Mouse (Mus musculus): ENCODE measurements around the gene Tph2. TPM values are rescaled to one million over a fixed set of nuclear protein-coding genes. Genes with fewer than 3 reads are reported as not detected.

Gene Tph2
- polyA plus RNA-seq, 1 experiment from 2014 or later: not detected

GRCm38 (mm10) chr10:115125550-115125949 is 59.3 kb downstream of the Tph2 start:
- 43% methylated on average over 5 of the region's 5 CpGs for WGBS (ENCODE audit: insufficient replicate concordance)
- no peak for ATAC-seq

DNA sequence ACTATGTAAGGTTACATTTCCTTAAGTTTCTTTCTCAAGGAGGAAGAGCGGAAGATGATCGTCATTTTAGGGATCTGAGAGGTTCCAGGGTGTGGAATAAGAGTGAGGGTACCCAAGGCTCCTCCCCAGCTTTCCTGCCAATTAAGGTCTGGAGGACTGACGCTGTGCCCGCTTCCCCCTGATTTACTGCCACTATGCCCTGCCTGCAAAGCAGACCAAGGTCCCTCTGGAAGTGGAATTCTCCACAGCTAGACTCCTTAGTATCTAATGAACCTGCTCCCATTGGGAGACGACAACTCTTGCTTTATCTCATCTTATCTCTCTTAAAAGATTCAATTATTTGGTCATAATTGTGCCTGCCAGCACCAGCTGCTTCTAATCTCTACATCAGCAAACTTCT is 59.8 kb downstream of the Tph2 start:
- ATAC-seq: no peak
- no peak overlapping the region for H3K9ac ChIP-seq
- no peaks in the 10 kb centered on the region for H3K4me1 ChIP-seq
- H3K27ac ChIP-seq: no peak overlapping the region
- no peaks in the 10 kb centered on the region for H3K36me3 ChIP-seq
- H3K27me3 ChIP-seq (replicated peaks): no peaks in the 10 kb centered on the region
- H3K4me3 ChIP-seq: no peak overlapping the region
- H3K4me2 ChIP-seq: no peak overlapping the region
- no peaks in the 10 kb centered on the region for H3K9me3 ChIP-seq (replicated peaks)
- 73% methylated on average over 5 of the region's 5 CpGs for WGBS (ENCODE audit: insufficient replicate concordance)

More at GRCm38 (mm10) chr10:115125550-115125949, 59.3 kb downstream of the Tph2 start:
- Histone ChIP-seq H3K4me3 (no peak overlapping the region), H3K4me1 (no peaks in the 10 kb centered on the region), H3K27ac (no peak overlapping the region), H3K9ac (no peak overlapping the region), H3K9me3 (replicated peaks) (0 out of 2 replicates have a peak, but pooled peaks cover 3% of the 10 kb centered on the region), H3K4me2 (no peak overlapping the region), H3K36me3 (no peaks in the 10 kb centered on the region), H3K27me3 (replicated peaks) (no peaks in the 10 kb centered on the region)

DNA sequence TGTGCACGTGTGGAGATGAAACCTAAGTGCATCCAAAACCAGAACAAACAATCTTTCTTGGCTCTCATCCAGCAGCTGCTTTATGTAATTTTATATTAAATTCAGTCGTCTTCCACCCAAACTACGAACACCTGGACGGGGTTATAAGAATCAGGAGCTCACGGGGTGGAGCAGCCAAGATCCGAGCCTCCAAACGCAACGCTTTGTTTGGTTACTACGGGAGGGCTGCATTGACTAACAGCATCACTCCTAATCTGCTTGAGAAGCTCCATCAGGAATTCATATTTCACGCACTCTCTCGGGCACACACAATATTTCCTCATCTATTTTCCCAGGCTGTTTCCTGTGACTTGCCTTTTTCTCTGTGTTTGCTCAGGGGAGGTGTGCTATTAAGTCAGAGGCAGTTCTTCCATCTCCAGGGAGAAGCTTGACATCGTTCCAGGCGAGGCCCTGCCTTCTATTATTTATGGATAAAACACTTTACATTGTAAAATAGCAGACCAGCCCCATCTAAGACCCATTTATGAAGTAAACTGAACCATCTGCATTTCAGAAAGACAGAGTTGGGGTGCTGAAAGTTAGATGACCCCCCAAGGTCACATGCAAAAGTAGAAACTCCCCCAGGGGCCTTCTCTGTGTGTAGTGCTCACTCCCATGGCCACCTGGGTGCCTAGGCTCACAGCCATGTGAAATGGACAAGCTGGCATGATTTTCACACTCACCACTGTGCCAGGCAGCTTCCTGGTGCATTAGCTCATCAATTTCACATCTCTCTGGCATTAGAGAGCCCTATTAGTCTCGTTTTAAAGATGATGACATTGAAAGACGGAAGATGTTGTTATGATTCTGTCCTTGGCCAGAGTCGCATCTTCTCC is 76.9 kb downstream of the Tph2 start:
- no peak for ATAC-seq
- no peaks in the 10 kb centered on the region for H3K36me3 ChIP-seq
- no peaks in the 10 kb centered on the region for H3K9me3 ChIP-seq (replicated peaks)
- H3K4me2 ChIP-seq: no peak overlapping the region
- H3K4me1 ChIP-seq: no peaks in the 10 kb centered on the region
- H3K9ac ChIP-seq: no peak overlapping the region
- no peak overlapping the region for H3K27ac ChIP-seq
- H3K27me3 ChIP-seq (replicated peaks): no peaks in the 10 kb centered on the region
- H3K4me3 ChIP-seq: no peak overlapping the region
- 70% methylated on average over 16 of the region's 16 CpGs for WGBS (ENCODE audit: insufficient replicate concordance)

DNA sequence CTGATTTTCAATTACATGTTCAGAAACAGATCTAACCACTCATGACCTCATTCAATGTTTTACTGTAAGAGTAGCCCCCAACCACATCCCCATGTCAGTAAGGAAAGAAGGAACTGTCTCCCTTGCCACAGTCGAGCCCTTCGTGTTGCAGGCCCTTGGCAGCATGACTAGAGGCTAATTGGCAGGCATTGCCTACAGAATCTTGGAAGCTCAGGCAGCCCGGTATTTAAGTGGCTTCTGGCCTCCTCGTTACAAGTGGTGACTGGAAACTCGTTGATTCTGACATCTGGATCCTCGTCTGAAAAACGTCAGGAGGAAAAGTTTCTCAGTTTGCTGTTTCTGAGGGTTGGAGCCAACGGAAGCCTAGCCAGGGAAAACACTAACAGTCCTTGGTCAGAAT is 80.6 kb downstream of the Tph2 start:
- Histone ChIP-seq H3K36me3 (no peaks in the 10 kb centered on the region), H3K4me1 (no peaks in the 10 kb centered on the region), H3K27me3 (replicated peaks) (no peaks in the 10 kb centered on the region), H3K9me3 (replicated peaks) (no peaks in the 10 kb centered on the region), H3K4me3 (no peak overlapping the region), H3K27ac (no peak overlapping the region), H3K9ac (no peak overlapping the region), H3K4me2 (no peak overlapping the region)
- WGBS (ENCODE audit: insufficient replicate concordance): 59% methylated on average over 8 of the region's 8 CpGs
- no peak for ATAC-seq

- no peaks in the 10 kb centered on the region for H3K36me3 ChIP-seq
- H3K27ac ChIP-seq: no peak overlapping the region
- H3K9ac ChIP-seq: no peak overlapping the region
- WGBS (ENCODE audit: insufficient replicate concordance): 54% methylated on average over 9 of the region's 9 CpGs
- H3K27me3 ChIP-seq (replicated peaks): no peaks in the 10 kb centered on the region
- H3K4me3 ChIP-seq: no peak overlapping the region
- H3K4me2 ChIP-seq: no peak overlapping the region
- no peaks in the 10 kb centered on the region for H3K9me3 ChIP-seq (replicated peaks)
- no peaks in the 10 kb centered on the region for H3K4me1 ChIP-seq
- no peak for ATAC-seq
Measured at GRCm38 (mm10) chr10:115099890-115100580, 84.8 kb downstream of the Tph2 start.

DNA sequence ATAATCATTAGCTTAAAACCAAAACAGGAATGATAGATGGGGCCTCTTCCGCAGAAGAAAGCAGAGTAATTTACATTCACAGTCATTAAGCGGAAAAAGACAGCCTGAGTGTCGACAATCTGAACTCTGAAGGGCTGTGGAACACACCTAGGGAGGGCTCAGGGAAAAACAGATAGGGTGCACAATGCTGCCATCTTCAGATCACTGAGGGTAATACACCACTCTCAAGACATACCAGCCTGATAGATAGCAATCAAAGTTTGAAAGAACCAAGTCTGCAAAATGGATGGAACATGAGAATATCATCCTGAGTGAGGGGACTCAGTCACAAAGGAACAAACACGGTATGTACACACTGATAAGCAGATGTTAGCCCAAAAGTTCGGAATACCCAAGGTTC is 87.7 kb downstream of the Tph2 start:
- 17% methylated on average over 5 of the region's 5 CpGs for WGBS (ENCODE audit: insufficient replicate concordance)
- H3K9ac ChIP-seq: no peak overlapping the region
- H3K4me2 ChIP-seq: no peak overlapping the region
- no peak overlapping the region for H3K4me3 ChIP-seq
- H3K4me1 ChIP-seq: no peaks in the 10 kb centered on the region
- no peaks in the 10 kb centered on the region for H3K27me3 ChIP-seq (replicated peaks)
- H3K27ac ChIP-seq: no peak overlapping the region
- no peaks in the 10 kb centered on the region for H3K9me3 ChIP-seq (replicated peaks)
- ATAC-seq: no peak
- H3K36me3 ChIP-seq: no peaks in the 10 kb centered on the region

DNA sequence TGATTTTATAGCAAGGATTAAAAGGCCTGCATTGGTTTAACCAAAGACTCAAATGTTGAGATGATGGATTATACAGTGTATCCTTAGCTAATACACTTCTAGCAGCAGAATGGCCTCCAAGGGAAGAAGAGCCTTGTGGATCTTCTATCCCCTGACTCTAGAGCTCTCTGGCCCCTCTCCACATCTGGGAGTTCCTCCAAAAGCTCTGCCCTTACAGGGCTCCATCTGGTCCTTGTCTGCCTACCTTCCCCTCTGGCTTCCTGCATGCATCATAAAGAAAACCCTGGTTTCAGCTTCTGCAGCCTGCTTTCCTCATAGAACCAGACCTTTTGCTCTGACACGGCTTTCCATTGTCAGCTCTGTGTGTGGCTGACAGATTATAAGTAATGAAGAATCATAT is 88.6 kb downstream of the Tph2 start:
- Histone ChIP-seq H3K4me1 (no peaks in the 10 kb centered on the region), H3K4me3 (no peak overlapping the region), H3K9ac (no peak overlapping the region), H3K9me3 (replicated peaks) (no peaks in the 10 kb centered on the region), H3K27me3 (replicated peaks) (no peaks in the 10 kb centered on the region), H3K36me3 (no peaks in the 10 kb centered on the region), H3K4me2 (no peak overlapping the region), H3K27ac (no peak overlapping the region)
- no peak for ATAC-seq
- 56% methylated on average over 1 of the region's 1 CpGs for WGBS (ENCODE audit: insufficient replicate concordance)

DNA sequence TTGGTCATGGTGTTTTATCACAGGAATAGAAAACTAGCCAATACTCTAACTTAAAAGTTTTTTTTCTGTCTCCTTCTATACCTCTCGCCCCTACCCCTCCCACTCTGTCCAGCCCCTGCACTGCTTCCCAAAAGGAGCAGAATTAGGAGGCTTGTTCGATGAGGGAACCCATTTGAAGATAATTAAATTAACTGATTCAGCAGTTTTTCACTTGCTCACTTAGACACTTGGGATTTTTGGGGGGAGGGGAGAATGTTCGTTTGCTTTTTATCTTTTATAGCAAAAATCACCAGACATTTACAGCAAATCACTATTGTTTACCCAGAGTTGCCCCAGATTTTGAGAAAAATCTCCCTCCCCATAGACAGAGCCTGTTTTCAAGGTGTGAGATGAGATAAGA is 106.6 kb downstream of the Tph2 start:
- Histone ChIP-seq H3K36me3 (no peaks in the 10 kb centered on the region), H3K27me3 (replicated peaks) (no peaks in the 10 kb centered on the region), H3K4me2 (no peak overlapping the region), H3K9ac (no peak overlapping the region), H3K27ac (no peak overlapping the region), H3K4me3 (no peak overlapping the region), H3K4me1 (no peaks in the 10 kb centered on the region), H3K9me3 (replicated peaks) (0 out of 2 replicates have a peak, but pooled peaks cover 17% of the 10 kb centered on the region)
- 48% methylated on average over 3 of the region's 3 CpGs for WGBS (ENCODE audit: insufficient replicate concordance)
- no peak for ATAC-seq

GRCm38 (mm10) chr10:115069123-115069911 is 115.5 kb downstream of the Tph2 start:
- ATAC-seq: no peak
- Histone ChIP-seq H3K27me3 (replicated peaks) (no peaks in the 10 kb centered on the region), H3K9ac (no peak overlapping the region), H3K27ac (no peak overlapping the region), H3K4me2 (no peak overlapping the region), H3K4me1 (no peaks in the 10 kb centered on the region), H3K36me3 (no peaks in the 10 kb centered on the region), H3K9me3 (replicated peaks) (0 out of 2 replicates have a peak, but pooled peaks cover 4% of the 10 kb centered on the region), H3K4me3 (no peak overlapping the region)
- WGBS (ENCODE audit: insufficient replicate concordance): 75% methylated on average over 8 of the region's 8 CpGs

DNA sequence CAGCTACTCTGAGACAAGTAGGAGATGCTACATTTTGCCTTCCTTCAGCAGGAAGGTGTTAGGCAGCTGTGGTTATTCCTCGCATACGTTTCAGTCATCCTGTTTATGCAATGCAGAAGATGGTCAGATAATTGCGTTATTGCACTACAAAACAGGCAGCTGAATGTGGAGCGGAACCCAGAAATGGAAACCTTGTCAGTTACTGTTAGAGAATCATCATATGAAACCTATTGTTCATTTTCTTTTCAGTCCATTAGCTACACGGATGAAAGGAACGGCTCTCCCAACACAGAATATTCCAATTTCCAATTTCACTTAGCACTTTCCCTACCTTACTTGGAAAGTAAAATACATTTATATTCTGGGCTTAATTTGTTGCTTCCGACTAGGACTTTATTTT is 120.9 kb downstream of the Tph2 start:
- no peak overlapping the region for H3K27ac ChIP-seq
- no peaks in the 10 kb centered on the region for H3K36me3 ChIP-seq
- H3K4me2 ChIP-seq: no peak overlapping the region
- no peaks in the 10 kb centered on the region for H3K27me3 ChIP-seq (replicated peaks)
- H3K9ac ChIP-seq: no peak overlapping the region
- no peaks in the 10 kb centered on the region for H3K4me1 ChIP-seq
- H3K9me3 ChIP-seq (replicated peaks): 0 out of 2 replicates have a peak, but pooled peaks cover 6% of the 10 kb centered on the region
- no peak overlapping the region for H3K4me3 ChIP-seq
- no peak for ATAC-seq
- 66% methylated on average over 7 of the region's 7 CpGs for WGBS (ENCODE audit: insufficient replicate concordance)

- ATAC-seq: no peak
- 43% methylated on average over 2 of the region's 2 CpGs for WGBS (ENCODE audit: insufficient replicate concordance)
Measured at GRCm38 (mm10) chr10:115061498-115061897, 123.3 kb downstream of the Tph2 start.

GRCm38 (mm10) chr10:115060759-115061158 is 124.1 kb downstream of the Tph2 start:
- no peaks in the 10 kb centered on the region for H3K36me3 ChIP-seq
- H3K9me3 ChIP-seq (replicated peaks): 0 out of 2 replicates have a peak, but pooled peaks cover 6% of the 10 kb centered on the region
- no peak for ATAC-seq
- no peak overlapping the region for H3K4me2 ChIP-seq
- H3K4me3 ChIP-seq: no peak overlapping the region
- WGBS (ENCODE audit: insufficient replicate concordance): 45% methylated on average over 7 of the region's 7 CpGs
- H3K27me3 ChIP-seq (replicated peaks): no peaks in the 10 kb centered on the region
- H3K9ac ChIP-seq: no peak overlapping the region
- H3K4me1 ChIP-seq: no peaks in the 10 kb centered on the region
- H3K27ac ChIP-seq: no peak overlapping the region

More at GRCm38 (mm10) chr10:115061498-115061897, 123.3 kb downstream of the Tph2 start:
- Histone ChIP-seq H3K4me2 (no peak overlapping the region), H3K36me3 (no peaks in the 10 kb centered on the region), H3K9me3 (replicated peaks) (0 out of 2 replicates have a peak, but pooled peaks cover 6% of the 10 kb centered on the region), H3K9ac (no peak overlapping the region), H3K27me3 (replicated peaks) (no peaks in the 10 kb centered on the region), H3K27ac (no peak overlapping the region), H3K4me1 (no peaks in the 10 kb centered on the region), H3K4me3 (no peak overlapping the region)
